Mouse (Mus musculus): Measurements from ENCODE around the gene Mag. TPM values are rescaled to one million over a fixed set of nuclear protein-coding genes. Genes with fewer than 3 reads are reported as not detected.

The Mag gene
- polyA plus RNA-seq, 1 experiment from 2014 or later: 0.25 TPM

DNA sequence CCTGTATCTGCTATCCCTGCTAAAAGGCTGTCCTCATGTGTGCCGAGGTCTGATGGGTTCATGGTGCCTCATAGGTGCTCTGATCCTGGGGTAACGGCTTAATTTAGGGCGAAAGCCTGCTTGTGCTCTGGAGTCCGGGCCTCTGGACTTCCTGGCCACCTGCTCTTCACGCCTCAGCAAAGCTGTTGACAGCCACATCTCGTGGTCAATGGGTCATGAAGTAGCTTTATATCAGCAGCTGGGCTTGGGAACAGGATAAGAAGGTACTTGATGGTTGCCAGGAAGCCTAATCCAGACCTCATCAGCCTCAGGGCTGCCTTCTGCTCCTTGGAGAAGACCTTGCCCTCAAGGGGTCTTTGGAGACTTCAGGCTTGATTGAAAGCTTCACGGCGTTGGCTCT, 51.3 kb downstream of the Mag start:
- Histone ChIP-seq H3K27me3 (ENCODE audit: insufficient read depth, low read length) (no peaks in the 10 kb centered on the region), H3K36me3 (ENCODE audit: insufficient read depth) (no peaks in the 10 kb centered on the region), H3K4me2 (no peak overlapping the region), H3K9ac (no peak overlapping the region), H3K27ac (ENCODE audit: low read depth) (no peak overlapping the region), H3K4me3 (ENCODE audit: low read depth, low read length) (no peak overlapping the region), H3K4me1 (ENCODE audit: insufficient read depth) (no peaks in the 10 kb centered on the region), H3K9me3 (ENCODE audit: low read depth, low read length) (no peaks in the 10 kb centered on the region)
- ATAC-seq (ENCODE audit: insufficient read depth): no peak
- WGBS: 61% methylated on average over 8 of the region's 8 CpGs
- DNase-seq: no peak
- TF ChIP-seq CTCF (IDR thresholded peaks at IDR 0.05; ENCODE audit: low read depth): no peak

DNA sequence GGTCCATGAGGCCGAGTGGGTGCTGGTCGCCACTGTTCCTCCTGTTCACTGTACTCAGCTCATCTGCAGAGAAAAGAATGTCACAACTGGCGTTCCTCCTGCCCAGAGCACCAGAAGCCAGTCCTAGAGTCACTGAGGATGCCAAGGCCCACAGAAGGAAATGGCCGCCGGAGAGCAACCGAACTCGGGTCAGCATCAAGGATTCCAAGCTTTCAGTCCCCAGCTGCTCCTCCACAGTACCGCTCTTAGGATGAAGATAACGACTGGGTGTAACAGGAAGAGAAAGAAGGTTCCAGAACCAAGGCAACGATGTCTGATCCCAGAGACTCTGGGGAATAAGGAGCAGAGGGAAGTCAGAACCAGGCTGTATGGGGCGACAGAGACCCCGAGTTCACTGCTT, 53.2 kb downstream of the Mag start, which contains the start of gene Ffar1:
TSS of gene Ffar1 (minus strand) at position 101 of the 400 bp plus-strand sequence.
- H3K4me2 ChIP-seq: no peak within 1 kb of the TSS
- no peak within 1 kb of the TSS for H3K4me3 ChIP-seq (ENCODE audit: low read depth, low read length)
- no peak for DNase-seq
- no peaks in the 10 kb centered on the region for H3K27me3 ChIP-seq (ENCODE audit: insufficient read depth, low read length)
- no peaks in the 10 kb centered on the region for H3K9me3 ChIP-seq (ENCODE audit: low read depth, low read length)
- TF ChIP-seq CTCF (IDR thresholded peaks at IDR 0.05; ENCODE audit: low read depth): no peak
- no peak within 1 kb of the TSS for H3K9ac ChIP-seq
- H3K27ac ChIP-seq (ENCODE audit: low read depth): no peak within 1 kb of the TSS
- 82% methylated on average over 12 of the region's 12 CpGs for whole genome bisulfite sequencing
- no peak for ATAC-seq (ENCODE audit: insufficient read depth)
- no peaks in the 10 kb centered on the region for H3K4me1 ChIP-seq (ENCODE audit: insufficient read depth)
- no peaks in the 10 kb centered on the region for H3K36me3 ChIP-seq (ENCODE audit: insufficient read depth)

DNA sequence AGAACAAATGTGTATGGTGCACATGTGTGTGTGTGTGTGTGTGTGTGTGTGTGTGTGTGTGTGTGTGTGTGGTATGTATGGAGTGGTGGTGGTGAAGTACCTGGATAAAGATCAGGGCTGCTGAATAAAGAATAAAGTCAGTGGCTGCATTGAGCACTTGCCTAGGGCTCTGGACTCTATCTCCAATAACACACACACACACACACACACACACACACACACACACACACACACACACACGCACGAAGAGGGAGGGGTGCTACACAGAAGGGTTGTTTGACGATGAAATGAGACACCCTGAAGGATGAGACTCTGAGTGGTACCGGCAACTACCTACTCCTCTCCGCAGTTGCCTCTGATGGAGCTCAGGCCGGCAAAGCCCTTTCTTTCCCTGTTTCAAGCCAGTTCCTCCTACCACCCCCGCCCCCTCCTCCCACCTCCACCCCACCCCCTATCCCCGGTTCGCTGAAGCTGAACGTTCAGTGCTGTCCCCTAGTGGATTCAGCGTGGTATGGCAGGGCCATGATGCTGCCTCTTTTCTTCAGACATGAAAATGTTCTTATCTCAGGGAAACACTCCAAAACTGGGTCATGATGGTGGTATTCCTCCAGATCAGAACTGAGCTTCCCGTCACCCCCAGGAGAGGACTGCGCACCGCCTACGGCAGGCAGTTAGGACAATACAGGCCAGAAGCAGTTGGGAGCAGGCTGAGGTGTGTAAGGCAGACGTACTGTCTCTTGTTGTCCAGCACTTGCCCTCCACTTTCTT, 54.9 kb downstream of the Mag start:
- Histone ChIP-seq H3K4me2 (peak overlapping the region; percentile 51), H3K4me1 (ENCODE audit: insufficient read depth) (no peaks in the 10 kb centered on the region), H3K9ac (no peak overlapping the region), H3K27ac (ENCODE audit: low read depth) (no peak overlapping the region), H3K4me3 (ENCODE audit: low read depth, low read length) (no peak overlapping the region), H3K9me3 (ENCODE audit: low read depth, low read length) (no peaks in the 10 kb centered on the region), H3K27me3 (ENCODE audit: insufficient read depth, low read length) (no peaks in the 10 kb centered on the region), H3K36me3 (ENCODE audit: insufficient read depth) (no peaks in the 10 kb centered on the region)
- DNase-seq (peak; percentile 82), ATAC-seq (ENCODE audit: insufficient read depth) (peak; percentile 52; the same call in 1 of the 2 replicates)
- peak; percentile 86 for TF ChIP-seq CTCF (IDR thresholded peaks at IDR 0.05; ENCODE audit: low read depth)
- 7% methylated on average over 16 of the region's 16 CpGs for WGBS

DNA sequence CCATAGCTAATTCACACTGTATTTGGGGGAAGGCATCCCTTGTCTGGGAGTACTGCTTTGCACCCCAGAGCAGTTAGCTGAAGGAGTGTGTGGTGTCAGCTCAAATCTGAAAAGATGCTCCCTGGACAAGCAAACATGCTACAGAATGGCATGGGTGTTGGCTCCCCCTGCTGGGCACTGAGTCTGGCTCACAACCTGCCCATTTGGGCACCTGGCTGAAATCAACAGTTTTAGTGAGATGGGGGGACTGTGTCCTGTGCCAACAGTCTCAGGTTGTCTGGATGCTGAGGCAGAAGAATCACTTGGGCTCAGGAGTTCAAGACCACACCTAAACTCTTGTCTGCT, 55.4 kb downstream of the Mag start:
- Histone ChIP-seq H3K27ac (ENCODE audit: low read depth) (no peak overlapping the region), H3K4me3 (ENCODE audit: low read depth, low read length) (no peak overlapping the region), H3K27me3 (ENCODE audit: insufficient read depth, low read length) (no peaks in the 10 kb centered on the region), H3K36me3 (ENCODE audit: insufficient read depth) (no peaks in the 10 kb centered on the region), H3K9me3 (ENCODE audit: low read depth, low read length) (no peaks in the 10 kb centered on the region), H3K4me2 (no peak overlapping the region; the same call in 1 of the 2 replicates), H3K4me1 (ENCODE audit: insufficient read depth) (no peaks in the 10 kb centered on the region), H3K9ac (no peak overlapping the region)
- DNase-seq (peak; percentile 79), ATAC-seq (ENCODE audit: insufficient read depth) (peak; percentile 69)
- TF ChIP-seq CTCF (IDR thresholded peaks at IDR 0.05; ENCODE audit: low read depth): peak; percentile 90

DNA sequence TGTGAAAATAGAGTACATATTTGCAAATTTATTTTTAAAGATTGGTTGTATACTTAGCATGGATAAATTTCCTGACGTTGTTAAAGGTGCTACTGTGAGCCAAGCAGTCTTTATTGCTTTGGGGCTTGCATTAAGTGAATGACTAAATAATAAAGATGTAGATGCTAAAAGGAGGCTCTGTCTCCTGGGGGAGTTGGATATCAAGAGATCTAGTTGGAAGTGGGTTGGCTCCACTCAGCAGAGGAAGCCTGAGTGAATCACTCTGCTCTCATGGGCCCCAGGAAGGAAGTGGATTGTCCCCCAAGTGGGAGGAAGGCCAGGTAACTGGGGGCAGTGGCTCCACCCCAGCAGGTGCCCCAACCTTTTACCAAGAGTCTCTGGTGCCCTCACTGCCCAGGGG, 56.9 kb downstream of the Mag start:
- no peak for TF ChIP-seq CTCF (IDR thresholded peaks at IDR 0.05; ENCODE audit: low read depth)
- Histone ChIP-seq H3K27me3 (ENCODE audit: insufficient read depth, low read length) (no peaks in the 10 kb centered on the region), H3K4me3 (ENCODE audit: low read depth, low read length) (no peak overlapping the region), H3K9me3 (ENCODE audit: low read depth, low read length) (no peaks in the 10 kb centered on the region), H3K36me3 (ENCODE audit: insufficient read depth) (no peaks in the 10 kb centered on the region), H3K9ac (no peak overlapping the region), H3K27ac (ENCODE audit: low read depth) (no peak overlapping the region), H3K4me1 (ENCODE audit: insufficient read depth) (no peaks in the 10 kb centered on the region), H3K4me2 (no peak overlapping the region)
- 70% methylated on average over 1 of the region's 1 CpGs for WGBS
- ATAC-seq (ENCODE audit: insufficient read depth): no peak
- no peak for DNase-seq

DNA sequence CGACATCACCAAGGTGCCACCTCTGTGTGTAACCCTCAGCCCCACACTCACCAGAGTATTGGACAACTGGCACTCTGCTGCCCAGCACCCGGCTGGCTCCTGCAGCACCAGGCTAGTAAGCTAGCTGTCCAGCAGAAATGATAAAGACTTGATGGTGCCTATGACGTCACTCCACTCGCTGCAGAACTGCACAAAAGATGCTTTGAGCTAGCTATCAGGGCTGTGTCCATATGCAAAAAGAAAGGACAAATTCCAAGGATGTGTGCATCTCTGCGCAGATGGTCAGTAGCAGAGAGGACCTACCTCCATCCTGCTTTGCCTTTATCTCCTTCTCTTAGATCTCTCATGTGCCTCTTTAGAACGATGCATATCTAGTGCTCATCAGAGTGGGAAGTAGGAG, 58.6 kb downstream of the Mag start, which contains the start of gene Ffar3:
TSS of gene Ffar3 (minus strand) at position 101 of the 400 bp plus-strand sequence.
- ATAC-seq (ENCODE audit: insufficient read depth) (no peak), DNase-seq (no peak)
- H3K36me3 ChIP-seq (ENCODE audit: insufficient read depth): no peaks in the 10 kb centered on the region
- TF ChIP-seq CTCF (IDR thresholded peaks at IDR 0.05; ENCODE audit: low read depth): no peak
- H3K9ac ChIP-seq: no peak within 1 kb of the TSS
- H3K27ac ChIP-seq (ENCODE audit: low read depth): no peak within 1 kb of the TSS
- H3K9me3 ChIP-seq (ENCODE audit: low read depth, low read length): no peaks in the 10 kb centered on the region
- H3K4me1 ChIP-seq (ENCODE audit: insufficient read depth): no peaks in the 10 kb centered on the region
- H3K27me3 ChIP-seq (ENCODE audit: insufficient read depth, low read length): no peaks in the 10 kb centered on the region
- no peak within 1 kb of the TSS for H3K4me2 ChIP-seq
- 67% methylated on average over 6 of the region's 6 CpGs for WGBS
- H3K4me3 ChIP-seq (ENCODE audit: low read depth, low read length): no peak within 1 kb of the TSS

DNA sequence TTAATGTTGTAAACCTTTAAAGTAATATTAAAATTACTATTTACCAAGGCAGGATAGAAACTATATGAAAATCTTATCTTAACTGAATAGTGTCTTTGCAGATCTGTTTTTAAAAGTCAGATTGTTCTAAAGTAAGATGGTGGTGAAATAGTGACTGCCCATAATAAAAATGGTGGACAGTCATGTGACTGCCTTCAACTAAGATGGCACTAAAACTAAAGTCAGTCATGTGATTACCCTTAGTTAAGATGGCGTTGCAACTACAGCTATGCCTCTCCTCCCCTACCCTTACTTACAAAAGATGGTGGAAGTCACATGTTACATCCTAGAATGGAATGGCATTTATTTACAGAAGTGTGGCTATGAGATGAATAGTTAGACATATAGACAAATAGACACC, 63.3 kb downstream of the Mag start:
- TF ChIP-seq CTCF (IDR thresholded peaks at IDR 0.05; ENCODE audit: low read depth): no peak

More for the DNA sequence above, 63.3 kb downstream of the Mag start:
- H3K4me1 ChIP-seq (ENCODE audit: insufficient read depth): no peaks in the 10 kb centered on the region
- no peak overlapping the region for H3K27ac ChIP-seq (ENCODE audit: low read depth)
- no peak overlapping the region for H3K4me2 ChIP-seq
- no peaks in the 10 kb centered on the region for H3K36me3 ChIP-seq (ENCODE audit: insufficient read depth)
- no peak overlapping the region for H3K4me3 ChIP-seq (ENCODE audit: low read depth, low read length)
- H3K9ac ChIP-seq: no peak overlapping the region
- DNase-seq (no peak), ATAC-seq (ENCODE audit: insufficient read depth) (no peak)
- H3K27me3 ChIP-seq (ENCODE audit: insufficient read depth, low read length): no peaks in the 10 kb centered on the region
- WGBS: 82% methylated on average over 1 of the region's 1 CpGs
- no peaks in the 10 kb centered on the region for H3K9me3 ChIP-seq (ENCODE audit: low read depth, low read length)

Other genes starting within 250 kb of the Mag start
- gene Haus5, start 249.9 kb downstream of the Mag start, polyA plus RNA-seq (2014; fragmentation: Nextera tagmentation; extraction: Ambion mirVana): 63.5 TPM in 2 replicates
- not detected in 2 replicates for gene Pmis2, start 243.3 kb downstream of the Mag start, polyA plus RNA-seq (2014; fragmentation: Nextera tagmentation; extraction: Ambion mirVana)
- 0.34 and 0.46 TPM in 2 replicates for gene 2200002J24Rik, start 215.9 kb downstream of the Mag start, polyA plus RNA-seq (2014; fragmentation: Nextera tagmentation; extraction: Ambion mirVana)
- 0.23 and 0.42 TPM in 2 replicates for gene Atp4a, start 202.7 kb downstream of the Mag start, polyA plus RNA-seq (2014; fragmentation: Nextera tagmentation; extraction: Ambion mirVana)
- 169 and 179 TPM in 2 replicates for gene Tmem147, start 185.3 kb downstream of the Mag start, polyA plus RNA-seq (2014; fragmentation: Nextera tagmentation; extraction: Ambion mirVana)
- gene Gapdhs, start 171.2 kb downstream of the Mag start, polyA plus RNA-seq (2014; fragmentation: Nextera tagmentation; extraction: Ambion mirVana): 0.68 and 0.91 TPM in 2 replicates
- gene Sbsn, start 163.4 kb downstream of the Mag start, polyA plus RNA-seq (2014; fragmentation: Nextera tagmentation; extraction: Ambion mirVana): 0.34 and 1.3 TPM in 2 replicates
- 2.4 TPM in 2 replicates for gene Dmkn, start 151.1 kb downstream of the Mag start, polyA plus RNA-seq (2014; fragmentation: Nextera tagmentation; extraction: Ambion mirVana)
- gene Krtdap, start 127.0 kb downstream of the Mag start, polyA plus RNA-seq (2014; fragmentation: Nextera tagmentation; extraction: Ambion mirVana): not detected in 2 replicates
- 0.20 and 0.39 TPM in 2 replicates for gene Ffar2, start 91.1 kb downstream of the Mag start, polyA plus RNA-seq (2014; fragmentation: Nextera tagmentation; extraction: Ambion mirVana)
- not detected in 2 replicates for gene Ffar3, start 58.7 kb downstream of the Mag start, polyA plus RNA-seq (2014; fragmentation: Nextera tagmentation; extraction: Ambion mirVana)
- not detected in 2 replicates for gene Ffar1, start 53.3 kb downstream of the Mag start, polyA plus RNA-seq (2014; fragmentation: Nextera tagmentation; extraction: Ambion mirVana)
- gene Cd22, start 34.5 kb downstream of the Mag start, polyA plus RNA-seq (2014; fragmentation: Nextera tagmentation; extraction: Ambion mirVana): 0.32 TPM in 1 of 2 replicates, not detected in the other
- gene Hamp2, start 9.8 kb upstream of the Mag start, polyA plus RNA-seq (2014; fragmentation: Nextera tagmentation; extraction: Ambion mirVana): not detected in 2 replicates
- gene Hamp, start 29.2 kb upstream of the Mag start, polyA plus RNA-seq (2014; fragmentation: Nextera tagmentation; extraction: Ambion mirVana): not detected in 2 replicates
- 21.8 and 23.3 TPM in 2 replicates for gene Usf2, start 41.9 kb upstream of the Mag start, polyA plus RNA-seq (2014; fragmentation: Nextera tagmentation; extraction: Ambion mirVana)
- gene Lsr, start 58.6 kb upstream of the Mag start, polyA plus RNA-seq (2014; fragmentation: Nextera tagmentation; extraction: Ambion mirVana): 66.2 and 67.4 TPM in 2 replicates
- 3.6 and 4.9 TPM in 2 replicates for gene Fam187b, start 58.9 kb upstream of the Mag start, polyA plus RNA-seq (2014; fragmentation: Nextera tagmentation; extraction: Ambion mirVana)
- gene Fxyd5, start 127.6 kb upstream of the Mag start, polyA plus RNA-seq (2014; fragmentation: Nextera tagmentation; extraction: Ambion mirVana): 40.4 and 43.9 TPM in 2 replicates
- gene Fxyd7, start 136.6 kb upstream of the Mag start, polyA plus RNA-seq (2014; fragmentation: Nextera tagmentation; extraction: Ambion mirVana): 9.1 and 9.8 TPM in 2 replicates
- 51.4 and 56.6 TPM in 2 replicates for gene Fxyd1, start 142.3 kb upstream of the Mag start, polyA plus RNA-seq (2014; fragmentation: Nextera tagmentation; extraction: Ambion mirVana)
- 0.13 and 0.38 TPM in 2 replicates for gene Lgi4, start 144.5 kb upstream of the Mag start, polyA plus RNA-seq (2014; fragmentation: Nextera tagmentation; extraction: Ambion mirVana)
- gene Fxyd3, start 161.8 kb upstream of the Mag start, polyA plus RNA-seq (2014; fragmentation: Nextera tagmentation; extraction: Ambion mirVana): 30.7 and 34.0 TPM in 2 replicates
- gene Hpn, start 200.4 kb upstream of the Mag start, polyA plus RNA-seq (2014; fragmentation: Nextera tagmentation; extraction: Ambion mirVana): 9.9 and 10.8 TPM in 2 replicates
- gene Scn1b, start 212.1 kb upstream of the Mag start, polyA plus RNA-seq (2014; fragmentation: Nextera tagmentation; extraction: Ambion mirVana): 0.93 and 1.3 TPM in 2 replicates
- gene Gramd1a, start 241.0 kb upstream of the Mag start, polyA plus RNA-seq (2014; fragmentation: Nextera tagmentation; extraction: Ambion mirVana): 56.7 and 67.2 TPM in 2 replicates